ENCODE assay signal across 8 mouse cellular contexts in the genomic region with DNA sequence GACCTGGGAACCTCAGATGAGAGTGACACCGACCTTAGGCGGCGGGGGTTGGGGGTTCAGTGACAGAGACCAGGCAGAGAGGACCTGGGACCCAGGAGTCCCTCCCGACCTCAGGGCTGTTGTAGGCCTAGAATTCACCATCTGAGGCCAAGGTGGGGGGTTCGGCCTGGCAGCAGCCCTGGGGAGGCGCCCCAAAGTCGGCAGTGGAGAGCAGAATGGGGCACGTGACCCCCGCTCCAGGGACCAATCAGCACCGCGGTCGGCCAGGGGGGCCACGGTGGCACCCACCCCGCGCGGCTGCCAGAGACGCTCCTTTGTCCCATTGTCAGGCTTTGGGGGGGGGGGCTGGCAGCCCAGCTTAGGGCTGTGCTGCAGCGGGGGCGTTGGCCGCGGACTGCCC. TPM values are rescaled to one million over a fixed set of nuclear protein-coding genes. Genes with fewer than 3 reads are reported as not detected.
DNase-seq lines count a peak whose midpoint lies in the region; ATAC-seq and TF ChIP-seq lines count a peak whose summit lies in the region.

No protein-coding gene starts in this region.

- peaks cover 5% of the 10 kb centered on the region; the same call in 1 of the 2 replicates for H3K4me1 ChIP-seq in intestine, postnatal 0 days (replicated peaks; ENCODE audit: control insufficient read depth, insufficient read depth, low read length)
- H3K4me1 ChIP-seq in small intestine, adult 2 months (ENCODE audit: control insufficient read depth, insufficient read depth, insufficient read length, low read length), result peaks cover 19% of the 10 kb centered on the region

- TF ChIP-seq POLR2A in small intestine, adult 2 months (IDR thresholded peaks at IDR 0.05; ENCODE audit: low read depth, low read length), result no peak

- peak overlapping the region; percentile 56 for H3K4me3 ChIP-seq in intestine, postnatal 0 days (ENCODE audit: low read depth, low read length)
- H3K4me3 ChIP-seq in small intestine, adult 2 months (ENCODE audit: low read depth, low read length), result peak overlapping the region; percentile 81

- ATAC-seq in frontal cortex, adult (ENCODE audit: low TSS enrichment), result peak; percentile 14; the same call in 1 of the 2 replicates
- ATAC-seq in intestine, postnatal 0 days, result no peak

- peak overlapping the region; percentile 85 for H3K4me2 ChIP-seq in intestine, postnatal 0 days (replicated peaks; ENCODE audit: low read depth)

- H3K9ac ChIP-seq in intestine, postnatal 0 days (ENCODE audit: low read depth, low read length), result 0 out of 2 replicates have a peak overlapping the region, but pooled peaks have one; percentile 11

- TF ChIP-seq CTCF in intestine, postnatal 0 days (IDR thresholded peaks at IDR 0.05; ENCODE audit: low read depth), result no peak
- TF ChIP-seq CTCF in small intestine, adult 2 months (IDR thresholded peaks at IDR 0.05; ENCODE audit: extremely low read depth, insufficient read length, insufficient replicate concordance, low read depth, low read length), result no peak

- peaks cover 58% of the 10 kb centered on the region for H3K27me3 ChIP-seq in intestine, postnatal 0 days (replicated peaks; ENCODE audit: control insufficient read depth, insufficient read depth, low read length)
- H3K27me3 ChIP-seq in small intestine, adult 2 months (ENCODE audit: control insufficient read depth, insufficient read depth, low read length), result peaks cover 44% of the 10 kb centered on the region

- no peak overlapping the region for H3K27ac ChIP-seq in intestine, postnatal 0 days (ENCODE audit: low read depth, low read length)
- H3K27ac ChIP-seq in small intestine, adult 2 months (ENCODE audit: insufficient read depth, low read depth, low read length), result no peak overlapping the region

- H3K36me3 ChIP-seq in intestine, postnatal 0 days (ENCODE audit: control insufficient read depth, insufficient read depth), result no peaks in the 10 kb centered on the region
- no peaks in the 10 kb centered on the region for H3K36me3 ChIP-seq in small intestine, adult 2 months (ENCODE audit: control insufficient read depth, insufficient read depth, low read length)

- no peak for DNase-seq in frontal cortex, postnatal 10 days (ENCODE audit: low spot score in 2 of 2)
- peak; percentile 70 to 75 for DNase-seq in right cerebral cortex, postnatal 10 days (ENCODE audit: low spot score in 2 of 2)
- no peak for DNase-seq in right cerebral cortex, adult 2 months (ENCODE audit: low spot score in 2 of 2)
- DNase-seq in left cerebral cortex, adult 18-20 months (ENCODE audit: low spot score in 2 of 2), result no peak
- DNase-seq in spleen, postnatal 4 days (ENCODE audit: low spot score in 2 of 2), result no peak

- no peaks in the 10 kb centered on the region for H3K9me3 ChIP-seq in intestine, postnatal 0 days (ENCODE audit: control insufficient read depth)

- 11% methylated on average over 20 of the region's 21 CpGs for WGBS in intestine, postnatal 0 days
- 21% methylated on average over 21 of the region's 21 CpGs for WGBS in small intestine, adult 2 months

RNA-seq across cellular contexts. Expression of a gene that starts 0.8 kb away (rescaled TPM):
- 0.94 and 1.1 TPM in 2 replicates for polyA plus RNA-seq in intestine, postnatal 0 days (2015; fragmentation: Nextera tagmentation; extraction: Ambion mirVana)
- 6.4 and 12.2 TPM in 2 replicates for polyA plus RNA-seq in small intestine, adult 2 months (2012; rRNA removed)
- total RNA-seq in left cerebral cortex, adult 18-20 months (2021), result 100 to 1,000 TPM; 116 to 117 TPM

RNA-seq across cellular contexts. Expression of a gene that starts 17.6 kb away (rescaled TPM):
- polyA plus RNA-seq in intestine, postnatal 0 days (2015; fragmentation: Nextera tagmentation; extraction: Ambion mirVana), result 3.6 and 3.9 TPM in 2 replicates
- polyA plus RNA-seq in small intestine, adult 2 months (2012; rRNA removed), result 10.6 and 28.7 TPM in 2 replicates
- 1 to 10 TPM; 1.8 to 3.6 TPM for total RNA-seq in left cerebral cortex, adult 18-20 months (2021)

RNA-seq across cellular contexts. Expression of a gene that starts 22.0 kb away (rescaled TPM):
- 0.10 TPM in 1 of 2 replicates, not detected in the other for polyA plus RNA-seq in intestine, postnatal 0 days (2015; fragmentation: Nextera tagmentation; extraction: Ambion mirVana)
- polyA plus RNA-seq in small intestine, adult 2 months (2012; rRNA removed), result 0.04 and 0.05 TPM in 2 replicates
- total RNA-seq in left cerebral cortex, adult 18-20 months (2021), result under 1 TPM; 0.37 to 0.60 TPM

RNA-seq across cellular contexts. Expression of a gene that starts 22.9 kb away (rescaled TPM):
- 4.6 and 5.1 TPM in 2 replicates for polyA plus RNA-seq in intestine, postnatal 0 days (2015; fragmentation: Nextera tagmentation; extraction: Ambion mirVana)
- 4.2 and 10.3 TPM in 2 replicates for polyA plus RNA-seq in small intestine, adult 2 months (2012; rRNA removed)
- total RNA-seq in left cerebral cortex, adult 18-20 months (2021), result 1 to 10 TPM; 6.8 to 7.9 TPM

RNA-seq across cellular contexts. Expression of a gene that starts 29.8 kb away (rescaled TPM):
- 0.30 and 0.31 TPM in 2 replicates for polyA plus RNA-seq in intestine, postnatal 0 days (2015; fragmentation: Nextera tagmentation; extraction: Ambion mirVana)
- polyA plus RNA-seq in small intestine, adult 2 months (2012; rRNA removed), result 6.2 and 8.9 TPM in 2 replicates
- total RNA-seq in left cerebral cortex, adult 18-20 months (2021), result 1 to 10 TPM; 2.6 to 3.4 TPM

Comparison
In these comparisons a context has a peak if more than half of its experiments do, and no peak if none do; other contexts are left out.
1. DNase-seq: peak in right cerebral cortex, postnatal 10 days (2 of 2); none in frontal cortex, postnatal 10 days (0 of 2), right cerebral cortex, adult 2 months (0 of 2), left cerebral cortex, adult 18-20 months (0 of 2) and spleen, postnatal 4 days (0 of 2).